Mouse (Mus musculus) intestine, embryonic 15.5 days (tissue): ENCODE measurements around the gene Hoxb2. TPM values are rescaled to one million over a fixed set of nuclear protein-coding genes. Genes with fewer than 3 reads are reported as not detected.

Source experiments
- ATAC-seq: fragments of 200-750 bp; cut with Nextera tagmentation; 2 replicates; pipeline ENCODE4 v1.8.0; 2017; ENCODE audit warnings: moderate TSS enrichment, moderate library complexity
- H3K27ac ChIP-seq: fragments of 300-500 bp; sonication (generic); 2 replicates; pipeline ENCODE4 v1.5.1; 2015; ENCODE audit warnings: mild to moderate bottlenecking, inconsistent platforms
- H3K27me3 ChIP-seq: fragments of 300-500 bp; sonication (generic); replicated peaks from 2 replicates; pipeline ENCODE4 v1.6.1; 2015; ENCODE audit warnings: inconsistent platforms
- H3K36me3 ChIP-seq: fragments of 300-500 bp; sonication (generic); 2 replicates; pipeline ENCODE4 v1.6.1; 2015; ENCODE audit warnings: inconsistent platforms
- H3K4me1 ChIP-seq: fragments of 300-500 bp; sonication (generic); replicated peaks from 2 replicates; pipeline ENCODE4 v1.6.1; 2015; ENCODE audit warnings: inconsistent platforms
- H3K4me2 ChIP-seq: fragments of 300-500 bp; sonication (generic); replicated peaks from 2 replicates; pipeline ENCODE4 v1.6.1; 2015; ENCODE audit warnings: mild to moderate bottlenecking, inconsistent platforms
- H3K4me3 ChIP-seq: fragments of 300-500 bp; sonication (generic); replicated peaks from 2 replicates; pipeline ENCODE4 v1.5.1; 2015; ENCODE audit warnings: inconsistent platforms
- H3K9ac ChIP-seq: fragments of 300-500 bp; sonication (generic); 2 replicates; pipeline ENCODE4 v1.6.1; 2015; ENCODE audit warnings: inconsistent platforms
- H3K9me3 ChIP-seq: fragments of 300-500 bp; sonication (generic); 2 replicates; pipeline ENCODE4 v1.6.1; 2016; ENCODE audit warnings: inconsistent platforms
- WGBS: fragments of 180-500 bp; shearing (Covaris S2); methylation state at CpG from one replicate; pipeline ENCODE4 v1.1.7; 2015; 5-methylcytosine and 5-hydroxymethylcytosine counted together
- polyA plus RNA-seq: library from polyadenylated mRNA; unstranded; fragments of >200 nt; fragmentation: Nextera tagmentation; extraction: Ambion mirVana; gene quantifications from 2 replicates; pipeline ENCODE4 v1.2.1, GENCODE M21; 2015

The Hoxb2 gene
- 17.7 and 19.8 TPM in 2 replicates for polyA plus RNA-seq

GRCm38 (mm10) chr11:96350341-96350624, at the start of gene Hoxb2:
Gene Hoxb2 (plus strand): TSS chr11:96350525.
- no peak for ATAC-seq
- Histone ChIP-seq H3K4me1 (peaks cover 45% of the 10 kb centered on the region), H3K4me2 (peak within 1 kb of the TSS; percentile 85), H3K27ac (peak within 1 kb of the TSS; percentile 94), H3K36me3 (0 out of 2 replicates have a peak, but pooled peaks cover 3% of the 10 kb centered on the region), H3K4me3 (peak within 1 kb of the TSS; percentile 66), H3K27me3 (peaks cover 5% of the 10 kb centered on the region; the same call in 1 of the 2 replicates), H3K9me3 (no peaks in the 10 kb centered on the region), H3K9ac (peak within 1 kb of the TSS; percentile 32)
- WGBS, result 35% methylated on average over 2 of the region's 2 CpGs

GRCm38 (mm10) chr11:96301064-96301431, 49.3 kb upstream of the Hoxb2 start:
- Histone ChIP-seq H3K4me2 (peak overlapping the region; percentile 75), H3K36me3 (no peaks in the 10 kb centered on the region), H3K4me1 (peaks cover 45% of the 10 kb centered on the region), H3K9me3 (no peaks in the 10 kb centered on the region), H3K4me3 (peak overlapping the region; percentile 51), H3K9ac (peak overlapping the region; percentile 81), H3K27me3 (peaks cover 58% of the 10 kb centered on the region), H3K27ac (peak overlapping the region; percentile 66; the same call in 1 of the 2 replicates)
- 30% methylated on average over 10 of the region's 10 CpGs for WGBS
- ATAC-seq, result no peak

GRCm38 (mm10) chr11:96301837-96302236, 48.5 kb upstream of the Hoxb2 start:
- Histone ChIP-seq H3K9ac (peak overlapping the region; percentile 31; the same call in 1 of the 2 replicates), H3K9me3 (no peaks in the 10 kb centered on the region), H3K27me3 (peaks cover 51% of the 10 kb centered on the region), H3K4me3 (peak overlapping the region; percentile 17), H3K27ac (peak overlapping the region; percentile 63), H3K4me2 (peak overlapping the region; percentile 81), H3K4me1 (peaks cover 48% of the 10 kb centered on the region), H3K36me3 (no peaks in the 10 kb centered on the region)
- WGBS, result 18% methylated on average over 15 of the region's 15 CpGs
- ATAC-seq, result no peak

- peaks cover 44% of the 10 kb centered on the region for H3K27me3 ChIP-seq
Measured at GRCm38 (mm10) chr11:96302381-96303150, 47.8 kb upstream of the Hoxb2 start.

GRCm38 (mm10) chr11:96303151-96304099, 46.9 kb upstream of the Hoxb2 start, which contains the start of gene Hoxb5:
Gene Hoxb5 (plus strand): TSS chr11:96303336.
- peak; percentile 62 for ATAC-seq
- WGBS, result 1% methylated on average over 69 of the region's 69 CpGs
- Histone ChIP-seq H3K4me2 (peak within 1 kb of the TSS; percentile 81), H3K36me3 (no peaks in the 10 kb centered on the region), H3K27me3 (peaks cover 37% of the 10 kb centered on the region), H3K9ac (peak within 1 kb of the TSS; percentile 70), H3K4me3 (peak within 1 kb of the TSS; percentile 46), H3K27ac (peak within 1 kb of the TSS; percentile 90), H3K4me1 (peaks cover 45% of the 10 kb centered on the region), H3K9me3 (no peaks in the 10 kb centered on the region)

More at GRCm38 (mm10) chr11:96302381-96303150, 47.8 kb upstream of the Hoxb2 start:
- no peaks in the 10 kb centered on the region for H3K36me3 ChIP-seq
- WGBS, result 31% methylated on average over 23 of the region's 23 CpGs
- peak overlapping the region; percentile 2; the same call in 1 of the 2 replicates for H3K9ac ChIP-seq
- H3K9me3 ChIP-seq, result no peaks in the 10 kb centered on the region
- H3K4me1 ChIP-seq, result peaks cover 45% of the 10 kb centered on the region
- H3K4me2 ChIP-seq, result peak overlapping the region; percentile 81
- peak overlapping the region; percentile 63 for H3K27ac ChIP-seq
- no peak for ATAC-seq
- peak overlapping the region; percentile 46 for H3K4me3 ChIP-seq

GRCm38 (mm10) chr11:96304381-96305195, 45.7 kb upstream of the Hoxb2 start:
- peaks cover 55% of the 10 kb centered on the region for H3K4me1 ChIP-seq
- H3K9me3 ChIP-seq, result no peaks in the 10 kb centered on the region
- H3K27me3 ChIP-seq, result peaks cover 31% of the 10 kb centered on the region
- peak overlapping the region; percentile 90 for H3K27ac ChIP-seq
- H3K36me3 ChIP-seq, result no peaks in the 10 kb centered on the region
- 14% methylated on average over 38 of the region's 38 CpGs for WGBS
- ATAC-seq, result no peak
- peak overlapping the region; percentile 81 for H3K4me2 ChIP-seq
- peak overlapping the region; percentile 70 for H3K9ac ChIP-seq
- H3K4me3 ChIP-seq, result peak overlapping the region; percentile 46

GRCm38 (mm10) chr11:96305505-96306182, 44.7 kb upstream of the Hoxb2 start:
- Histone ChIP-seq H3K27me3 (peaks cover 20% of the 10 kb centered on the region), H3K4me1 (peaks cover 52% of the 10 kb centered on the region), H3K36me3 (no peaks in the 10 kb centered on the region), H3K9ac (peak overlapping the region; percentile 61), H3K4me3 (peak overlapping the region; percentile 46), H3K9me3 (no peaks in the 10 kb centered on the region), H3K4me2 (peak overlapping the region; percentile 81), H3K27ac (peak overlapping the region; percentile 86)
- 41% methylated on average over 6 of the region's 6 CpGs for WGBS
- ATAC-seq, result no peak

- ATAC-seq, result no peak
- H3K27me3 ChIP-seq, result peaks cover 19% of the 10 kb centered on the region
Measured at GRCm38 (mm10) chr11:96306183-96306907, 44.0 kb upstream of the Hoxb2 start.

GRCm38 (mm10) chr11:96306908-96307269, 43.4 kb upstream of the Hoxb2 start:
- Histone ChIP-seq H3K27ac (peak overlapping the region; percentile 86), H3K36me3 (no peaks in the 10 kb centered on the region), H3K4me3 (peak overlapping the region; percentile 46), H3K9me3 (no peaks in the 10 kb centered on the region), H3K9ac (peak overlapping the region; percentile 61), H3K27me3 (peaks cover 15% of the 10 kb centered on the region), H3K4me2 (peak overlapping the region; percentile 81), H3K4me1 (peaks cover 50% of the 10 kb centered on the region)
- 8% methylated on average over 13 of the region's 13 CpGs for WGBS
- peak; percentile 22; the same call in 1 of the 2 replicates for ATAC-seq

More at GRCm38 (mm10) chr11:96306183-96306907, 44.0 kb upstream of the Hoxb2 start:
- Histone ChIP-seq H3K9ac (peak overlapping the region; percentile 61), H3K27ac (peak overlapping the region; percentile 86), H3K9me3 (no peaks in the 10 kb centered on the region), H3K4me3 (peak overlapping the region; percentile 46), H3K4me1 (peaks cover 51% of the 10 kb centered on the region), H3K4me2 (peak overlapping the region; percentile 81), H3K36me3 (no peaks in the 10 kb centered on the region)
- 22% methylated on average over 7 of the region's 7 CpGs for WGBS

GRCm38 (mm10) chr11:96308763-96309162, 41.6 kb upstream of the Hoxb2 start:
- peak overlapping the region; percentile 86 for H3K27ac ChIP-seq
- no peak for ATAC-seq
- no peaks in the 10 kb centered on the region for H3K36me3 ChIP-seq
- no peaks in the 10 kb centered on the region for H3K9me3 ChIP-seq
- H3K4me3 ChIP-seq, result peak overlapping the region; percentile 46; the same call in 1 of the 2 replicates
- H3K9ac ChIP-seq, result peak overlapping the region; percentile 61
- WGBS, result 34% methylated on average over 4 of the region's 4 CpGs
- peaks cover 53% of the 10 kb centered on the region for H3K4me1 ChIP-seq
- H3K27me3 ChIP-seq, result peaks cover 8% of the 10 kb centered on the region
- peak overlapping the region; percentile 81 for H3K4me2 ChIP-seq
